Mouse (Mus musculus) right cerebral cortex, postnatal 25 days (tissue): ENCODE measurements at regions not wholly inside any gene's neighbourhood (a gene's known extent, or its start where the extent isn't known, plus 50 kb on each side); places are given as distances from the start of the nearest gene placed in this dataset.

Source experiments
- DNase-seq: peaks from one replicate; pipeline ENCODE4 v3.0.0; 2022

- no peak for DNase-seq
Observed at GRCm38 (mm10) chr2:114259539-114259938, 58.3 kb upstream of the Zfp770 start.
